Mouse (Mus musculus): Measurements from ENCODE around the gene Supt20.

- no peak for TF ChIP-seq CTCF (IDR thresholded peaks at IDR 0.05; ENCODE audit: low read depth)
- TF ChIP-seq EP300 (IDR thresholded peaks at IDR 0.05; ENCODE audit: low read depth): no peak
These were observed 44.7 kb downstream of the Supt20 start for GRCm38 (mm10) chr3:54737317-54737716.

Measured in liver, postnatal 0 days (tissue).